Mouse (Mus musculus): ENCODE data around the gene Pithd1.

Gene Pithd1

DNA sequence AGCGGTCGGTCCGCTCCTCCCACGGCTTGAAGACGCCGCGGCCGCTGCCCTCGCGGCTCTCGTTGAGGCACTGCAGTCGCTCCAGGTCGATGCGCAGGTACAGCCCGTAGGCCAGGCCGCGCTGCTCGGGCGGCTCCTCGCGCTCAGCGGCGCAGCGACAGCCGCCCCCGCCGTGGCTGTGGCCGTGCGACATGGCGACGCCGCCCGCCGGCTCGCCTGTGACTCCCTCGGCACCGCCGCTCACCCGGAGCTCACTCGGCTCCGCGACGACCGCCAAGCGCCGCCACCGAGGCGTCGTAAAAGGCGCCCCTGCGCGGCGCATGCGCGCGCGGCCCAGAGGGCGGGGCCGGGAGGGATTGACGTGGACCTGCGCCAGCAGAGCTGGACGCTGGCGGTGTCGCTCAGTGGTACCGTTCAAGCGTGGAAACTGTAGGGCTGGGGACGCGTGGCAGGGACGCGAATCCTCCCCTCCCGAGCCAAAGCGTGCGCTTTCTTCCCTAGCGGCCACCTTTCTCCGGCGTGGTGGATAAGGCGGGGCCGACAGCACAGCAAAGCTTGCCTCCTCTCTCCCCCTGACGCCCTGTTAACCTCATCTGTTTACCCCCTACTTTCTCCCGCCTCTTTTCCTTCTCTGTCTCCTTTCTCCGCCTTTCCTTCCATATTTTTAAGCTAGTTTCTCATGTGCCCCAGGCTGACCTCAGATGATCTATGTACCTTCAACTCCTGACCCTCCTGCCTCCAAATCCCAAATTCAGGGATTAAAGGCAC, at the start of gene Pithd1:
Gene Pithd1 (minus strand): TSS at position 322 of the 768 bp plus-strand sequence.
- peak; percentile 95 to 96 for DNase-seq

GRCm38 (mm10) chr4:136035078-136035477, 48.0 kb upstream of the Pithd1 start:
- no peak for DNase-seq

DNA sequence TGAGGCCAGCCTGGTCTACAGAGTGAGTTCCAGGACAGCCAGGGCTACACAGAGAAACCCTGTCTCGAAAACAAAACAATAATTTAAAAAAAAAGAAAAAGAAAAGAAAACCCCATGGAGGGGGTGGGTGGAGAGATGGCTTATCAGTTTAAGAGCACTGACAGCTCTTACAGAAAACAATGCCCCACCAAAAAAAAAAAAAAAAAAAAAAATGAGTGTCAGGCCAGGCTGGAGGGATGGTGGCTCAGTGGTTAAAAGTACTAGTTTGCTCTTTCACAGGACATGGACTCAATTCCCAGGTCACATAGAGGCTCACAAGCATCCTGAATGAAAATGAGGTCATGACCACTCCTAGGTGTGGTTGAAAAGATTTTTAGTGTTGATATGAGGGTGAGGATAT, 46.2 kb upstream of the Pithd1 start:
- DNase-seq, result no peak

- DNase-seq, result peak; percentile 19 to 48
Observed at GRCm38 (mm10) chr4:136030968-136031909, 44.2 kb upstream of the Pithd1 start.

DNA sequence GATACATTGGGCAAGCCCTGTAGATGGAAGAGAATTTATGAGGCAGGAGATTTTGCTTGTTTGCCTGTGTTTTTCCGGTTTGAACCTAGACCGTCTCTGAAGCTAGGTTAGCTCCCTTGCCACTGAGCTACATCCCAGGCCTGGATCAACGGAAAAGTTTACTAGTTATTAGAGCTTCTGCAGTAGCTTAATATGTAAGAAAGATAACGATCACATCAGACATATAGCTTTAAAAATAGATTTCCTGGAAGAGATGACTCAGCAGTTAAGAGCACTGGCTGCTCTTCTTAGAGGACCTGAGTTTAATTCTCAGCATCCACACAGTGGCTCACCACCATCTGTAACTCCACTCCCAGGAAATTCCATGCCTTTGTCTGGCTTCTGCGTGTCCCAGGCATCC, 41.6 kb upstream of the Pithd1 start:
- no peak for DNase-seq

- peak in 1 of 2 experiments; percentile 15 for DNase-seq
Observed at GRCm38 (mm10) chr4:136028132-136028564, 41.1 kb upstream of the Pithd1 start.

- no peak for DNase-seq
Observed at GRCm38 (mm10) chr4:136027416-136028131, 40.5 kb upstream of the Pithd1 start.

DNA sequence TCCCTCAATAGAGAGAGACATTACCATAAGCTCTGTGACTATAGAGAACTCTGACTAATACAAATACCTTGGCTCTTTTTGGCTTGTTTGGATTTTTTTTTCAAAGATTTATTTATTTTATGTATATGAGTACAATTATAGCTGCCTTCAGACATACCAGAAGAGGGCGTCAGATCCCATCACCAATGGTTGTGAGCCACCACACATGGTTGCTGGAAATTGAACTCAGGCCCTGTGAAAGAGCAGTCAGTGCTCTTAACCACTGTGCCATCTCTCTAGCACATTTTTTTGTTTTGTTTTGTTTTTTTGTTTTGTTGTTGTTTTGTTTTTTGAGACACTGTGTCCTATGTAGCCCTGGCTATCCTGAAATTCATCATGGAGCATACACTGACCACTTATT, 38.3 kb upstream of the Pithd1 start:
- no peak for DNase-seq

- DNase-seq, result peak; percentile 22 to 29
Observed at GRCm38 (mm10) chr4:136022924-136023323, 35.9 kb upstream of the Pithd1 start.

GRCm38 (mm10) chr4:136021549-136022047, 34.5 kb upstream of the Pithd1 start, which contains the start of gene Eloa:
Gene Eloa, minus strand, starts transcription at chr4:136021763.
- DNase-seq, result peak; percentile 100

DNA sequence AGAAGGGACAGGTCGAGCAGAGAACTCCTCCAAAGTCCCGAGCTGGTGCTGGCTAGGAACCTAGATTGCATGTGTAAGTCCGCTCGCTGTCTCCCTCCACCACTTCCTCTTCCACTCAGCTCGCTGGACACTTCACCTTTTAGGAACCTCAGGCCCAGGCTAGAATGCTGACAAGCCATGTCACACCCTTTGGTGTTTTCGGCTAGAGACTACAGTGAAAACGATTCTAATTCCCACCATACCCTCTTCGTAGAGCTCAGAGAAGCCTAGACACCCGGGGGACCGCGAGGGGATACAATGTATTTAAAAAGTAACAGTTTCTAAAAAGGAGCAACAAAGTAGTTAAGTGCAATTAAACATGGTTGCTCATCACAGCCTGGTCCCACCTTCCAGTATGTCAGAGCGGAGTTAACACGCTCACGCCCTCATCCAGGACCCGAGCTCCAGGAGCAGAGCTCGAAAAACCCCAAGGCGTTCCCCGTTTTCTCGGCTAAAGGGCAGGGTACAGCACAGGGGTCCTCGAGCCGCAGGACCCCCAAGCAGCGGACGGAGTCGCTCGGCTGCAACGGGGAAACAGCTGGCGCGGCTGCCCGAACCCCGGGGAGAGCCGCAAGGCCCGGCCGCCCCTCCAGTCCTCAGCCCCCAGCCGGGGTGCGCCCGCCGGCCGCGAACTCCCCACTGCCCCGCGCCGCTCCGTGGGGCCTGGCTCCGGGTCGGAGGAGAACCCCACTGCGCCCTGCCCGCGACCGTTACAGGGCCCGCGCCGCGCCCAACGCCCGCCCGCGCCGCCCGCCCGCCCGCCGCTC, 33.9 kb upstream of the Pithd1 start:
- peak; percentile 35 to 48 for DNase-seq

DNA sequence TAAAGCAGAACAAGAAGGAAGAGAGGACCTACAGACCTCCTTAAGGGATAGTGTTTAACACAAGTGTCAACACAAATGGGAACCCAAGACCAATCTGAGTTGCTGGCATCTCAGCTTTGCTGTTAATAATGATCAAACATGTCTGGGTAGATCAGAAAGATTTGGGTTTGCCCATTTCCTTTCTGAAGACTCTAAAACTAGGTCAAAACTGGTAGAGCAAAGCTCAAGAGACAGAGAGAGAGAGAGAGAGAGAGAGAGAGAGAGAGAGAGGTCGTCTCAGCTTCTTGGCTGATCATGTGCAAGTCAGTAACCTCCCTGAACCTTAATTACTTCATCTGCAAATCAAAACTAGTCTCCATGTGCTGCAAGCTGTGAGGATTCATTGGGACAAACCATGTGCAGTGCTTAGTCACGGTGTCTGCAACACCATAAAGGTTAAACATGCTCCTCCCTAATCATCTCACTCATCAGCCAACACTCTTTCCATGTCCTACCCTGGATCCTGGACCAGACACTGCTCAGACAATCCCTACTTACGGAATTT, 29.1 kb upstream of the Pithd1 start:
- DNase-seq, result no peak

DNA sequence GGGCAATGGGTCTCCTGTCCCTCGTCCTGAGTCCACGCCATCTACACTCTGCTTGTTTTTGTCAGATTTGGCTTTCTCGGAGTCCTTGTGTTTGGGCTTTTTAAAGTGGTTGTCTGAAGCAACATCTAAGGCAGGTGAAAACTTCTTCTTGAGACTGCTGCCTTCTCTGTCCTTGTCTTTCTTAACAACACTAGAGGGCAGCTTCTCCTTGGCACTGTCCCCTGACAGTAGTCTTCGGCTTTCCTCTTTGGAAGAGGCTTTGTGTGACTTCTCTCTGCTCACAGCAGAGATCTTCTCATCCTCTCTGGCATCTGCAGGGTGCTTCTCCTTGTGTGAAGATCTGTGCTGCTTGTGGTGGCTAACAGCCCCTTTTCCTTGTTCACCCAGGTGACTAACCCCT, 23.5 kb upstream of the Pithd1 start:
- no peak for DNase-seq

- no peak for DNase-seq
Observed at GRCm38 (mm10) chr4:136008782-136009447, 21.9 kb upstream of the Pithd1 start.

GRCm38 (mm10) chr4:136006821-136007220, 19.8 kb upstream of the Pithd1 start:
- DNase-seq, result peak in 1 of 2 experiments; percentile 9

DNA sequence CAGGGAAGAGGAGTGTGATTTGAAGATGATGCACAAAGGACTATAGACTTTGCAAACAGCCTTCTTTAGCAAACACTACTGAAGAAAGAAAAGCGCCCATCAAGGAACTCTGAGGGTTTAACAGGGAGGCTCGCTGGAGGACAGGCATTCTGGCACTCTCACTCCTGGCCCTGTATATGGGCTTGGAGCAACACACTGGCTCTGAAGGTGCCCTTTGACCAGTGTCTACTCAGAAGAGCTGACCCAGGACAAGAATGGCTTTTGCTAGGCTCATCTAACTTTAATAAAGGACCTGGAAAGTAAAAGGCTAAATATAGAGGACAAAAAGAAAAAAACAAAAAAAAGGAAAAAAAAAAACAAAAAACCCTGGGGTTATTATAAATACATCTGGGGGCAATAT, 17.9 kb upstream of the Pithd1 start:
- DNase-seq, result no peak

DNA sequence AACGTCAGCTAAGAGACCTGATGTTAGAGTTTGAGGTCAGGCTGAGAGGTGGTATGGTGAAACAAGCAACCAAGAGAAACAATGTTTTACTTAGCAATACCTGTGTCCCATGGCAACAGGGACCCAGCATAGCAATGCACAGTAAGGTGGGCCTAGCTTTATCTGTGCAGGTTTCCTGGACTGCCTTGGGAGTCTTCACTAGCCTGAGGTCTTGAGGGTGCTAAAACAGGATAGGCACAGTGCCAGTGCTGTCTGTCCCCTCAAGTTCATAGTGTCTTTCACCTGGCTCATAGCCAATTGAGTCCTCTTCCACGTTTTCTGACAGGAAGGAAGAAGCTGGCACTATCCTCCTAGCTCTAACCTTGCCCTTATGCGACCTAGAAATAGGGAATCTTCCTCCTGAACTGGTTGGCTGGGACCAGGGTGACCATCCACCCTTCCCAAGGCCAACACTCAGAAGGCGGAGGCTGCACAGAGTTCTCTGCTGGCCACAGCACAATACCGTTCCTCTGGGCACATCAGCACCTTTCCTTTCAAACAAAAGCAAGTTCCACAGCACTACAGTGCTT, 17.1 kb upstream of the Pithd1 start:
- DNase-seq, result peak in 1 of 2 experiments; percentile 7

DNA sequence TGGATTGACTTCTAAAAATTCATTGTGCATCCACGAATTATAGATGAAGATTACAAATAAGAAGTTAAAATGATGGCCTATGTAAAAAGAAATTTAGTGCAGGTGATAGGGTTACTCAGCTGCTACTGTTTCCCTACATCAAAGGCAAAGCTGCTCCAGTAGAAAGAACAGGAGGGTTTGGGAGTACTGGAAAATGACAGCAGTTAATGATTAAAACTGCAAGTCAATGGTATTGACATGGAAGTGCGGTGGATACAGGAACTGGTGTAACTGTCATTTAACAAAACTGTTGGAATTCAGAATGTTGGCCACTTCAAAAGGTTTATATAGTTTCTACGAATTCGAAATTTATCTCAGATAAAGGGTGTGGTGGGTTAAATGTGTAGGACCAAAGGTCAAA, 8.1 kb upstream of the Pithd1 start:
- DNase-seq, result no peak

- no peak for DNase-seq
Observed at GRCm38 (mm10) chr4:135993941-135994340, 6.9 kb upstream of the Pithd1 start.

GRCm38 (mm10) chr4:135987714-135988113, 650 bp upstream of the Pithd1 start:
- DNase-seq, result no peak
